Mouse (Mus musculus) MEL (cell line): Measurements from ENCODE around the gene Numbl. TPM values are rescaled to one million over a fixed set of nuclear protein-coding genes. Genes with fewer than 3 reads are reported as not detected.

Experiments used
- DNase-seq: peaks from one replicate; pipeline ENCODE4 v3.0.0; 2011; ENCODE audit warnings: low read depth, low spot score
- H3K27ac ChIP-seq: 2 replicates; pipeline ENCODE4 v1.5.1; 2012; ENCODE audit warnings: low read depth, mild to moderate bottlenecking, control low read depth, low read length, moderate library complexity; ENCODE audit not compliant: control insufficient read depth
- H3K27me3 ChIP-seq, 2 experiments: fragments of 150-350 bp in 1 of 2; sonication (generic) in 1 of 2; 2 replicates each; pipeline ENCODE4 v1.6.1; 2012; ENCODE audit warnings: low read length in 2 of 2, mild to moderate bottlenecking in 2 of 2, improper control_type of control experiment in 1 of 2, moderate library complexity in 1 of 2; ENCODE audit not compliant: insufficient read depth in 2 of 2, control insufficient read depth in 1 of 2
- H3K36me3 ChIP-seq, 2 experiments: 2 replicates each; pipeline ENCODE4 v1.6.1; 2012 to 2014; ENCODE audit warnings: low read length in 2 of 2, improper control_type of control experiment in 1 of 2, inconsistent platforms in 1 of 2, mild to moderate bottlenecking in 1 of 2; ENCODE audit not compliant: insufficient read depth in 2 of 2, control insufficient read depth in 1 of 2
- H3K4me1 ChIP-seq, 2 experiments: fragments of 150-350 bp in 1 of 2; sonication (generic) in 1 of 2; 2 replicates each; pipeline ENCODE4 v1.6.1; 2012; ENCODE audit warnings: low read length in 2 of 2, improper control_type of control experiment in 1 of 2, mild to moderate bottlenecking in 1 of 2; ENCODE audit not compliant: insufficient read depth in 2 of 2, control insufficient read depth in 1 of 2
- H3K4me3 ChIP-seq, 2 experiments: fragments of 150-350 bp in 1 of 2; sonication (generic) in 1 of 2; 2 replicates each; pipeline ENCODE4 v1.5.1; 2012; ENCODE audit warnings: low read depth in 2 of 2, low read length in 2 of 2, mild to moderate bottlenecking in 2 of 2, moderate library complexity in 2 of 2, control low read depth in 1 of 2, improper control_type of control experiment in 1 of 2; ENCODE audit not compliant: control insufficient read depth in 1 of 2, insufficient read depth in 1 of 2
- H3K79me2 ChIP-seq: 2 replicates; pipeline ENCODE4 v1.6.1; 2012; ENCODE audit warnings: mild to moderate bottlenecking, low read length, moderate library complexity; ENCODE audit not compliant: control insufficient read depth, poor library complexity, insufficient read depth
- H3K9ac ChIP-seq: 2 replicates; pipeline ENCODE4 v1.6.1; 2012; ENCODE audit warnings: low read depth, mild to moderate bottlenecking, control low read depth, low read length, moderate library complexity; ENCODE audit not compliant: control insufficient read depth, poor library complexity, severe bottlenecking
- H3K9me3 ChIP-seq: fragments of 150-350 bp; sonication (generic); replicated peaks from 2 replicates; pipeline ENCODE4 v1.6.1; 2012; ENCODE audit warnings: mild to moderate bottlenecking, low read length, improper control_type of control experiment, moderate library complexity; ENCODE audit not compliant: insufficient read depth
- CHD1 ChIP-seq: IDR thresholded peaks from 2 replicates; pipeline ENCODE4 v1.6.1; 2012; ENCODE audit warnings: low read depth, mild to moderate bottlenecking, inconsistent platforms, low read length, improper control_type of control experiment
- CTCF ChIP-seq, 3 experiments: IDR thresholded peaks in 2 of 3; conservative IDR thresholded peaks in 1 of 3; 2 replicates each; pipeline ENCODE4 v1.5.1; 2011 to 2012; ENCODE audit warnings: low read length in 3 of 3, low read depth in 2 of 3, mild to moderate bottlenecking in 2 of 3, improper control_type of control experiment in 1 of 3, inconsistent platforms in 1 of 3, mixed read lengths in 1 of 3, moderate library complexity in 1 of 3; ENCODE audit not compliant: control insufficient read depth in 1 of 3, insufficient read depth in 1 of 3, poor library complexity in 1 of 3, severe bottlenecking in 1 of 3
- E2F4 ChIP-seq: IDR thresholded peaks from 2 replicates; pipeline ENCODE4 v1.6.1; 2011; ENCODE audit warnings: low read depth, low read length, improper control_type of control experiment, borderline replicate concordance
- ELF1 ChIP-seq: IDR thresholded peaks from 2 replicates; pipeline ENCODE4 v1.6.1; 2014; ENCODE audit warnings: low read depth, mild to moderate bottlenecking, inconsistent platforms, low read length, improper control_type of control experiment, moderate library complexity
- EP300 ChIP-seq, 2 experiments: IDR thresholded peaks; 2 replicates each; pipeline ENCODE4 v1.6.1; 2011; ENCODE audit warnings: improper control_type of control experiment in 2 of 2, low read length in 2 of 2, low read depth in 1 of 2, mild to moderate bottlenecking in 1 of 2
- GATA1 ChIP-seq: IDR thresholded peaks from 2 replicates; pipeline ENCODE4 v1.6.1; 2011; ENCODE audit warnings: low read depth, low read length, improper control_type of control experiment
- MAFK ChIP-seq: IDR thresholded peaks from 2 replicates; pipeline ENCODE4 v1.6.1; 2011; ENCODE audit warnings: low read depth, mild to moderate bottlenecking, low read length, improper control_type of control experiment, borderline replicate concordance
- MAX ChIP-seq: IDR thresholded peaks from 2 replicates; pipeline ENCODE4 v1.6.1; 2011; ENCODE audit warnings: low read length, improper control_type of control experiment
- MAZ ChIP-seq: IDR thresholded peaks from 2 replicates; pipeline ENCODE4 v1.6.1; 2012; ENCODE audit warnings: low read depth, mild to moderate bottlenecking, inconsistent platforms, low read length, improper control_type of control experiment
- MEF2A ChIP-seq: IDR thresholded peaks from 2 replicates; pipeline ENCODE4 v1.6.1; 2014; ENCODE audit warnings: low read depth, mild to moderate bottlenecking, inconsistent platforms, low read length, improper control_type of control experiment; ENCODE audit not compliant: poor library complexity, insufficient replicate concordance, severe bottlenecking; ENCODE audit errors: extremely low read depth
- MYB ChIP-seq: IDR thresholded peaks from 2 replicates; pipeline ENCODE4 v1.6.1; 2011; ENCODE audit warnings: mild to moderate bottlenecking, low read depth, low read length, improper control_type of control experiment
- MYC ChIP-seq: IDR thresholded peaks from 2 replicates; pipeline ENCODE4 v1.6.1; 2011; ENCODE audit warnings: low read depth, mild to moderate bottlenecking, low read length, improper control_type of control experiment, moderate library complexity
- NELFE ChIP-seq: IDR thresholded peaks from 2 replicates; pipeline ENCODE4 v1.6.1; 2011; ENCODE audit warnings: low read depth, low read length, improper control_type of control experiment
- POLR2AphosphoS2 ChIP-seq: IDR thresholded peaks from 2 replicates; pipeline ENCODE4 v1.6.1; 2011; ENCODE audit warnings: low read length, improper control_type of control experiment
- TBP ChIP-seq: IDR thresholded peaks from 2 replicates; pipeline ENCODE4 v1.8.0; 2011; ENCODE audit warnings: low read depth, low read length, improper control_type of control experiment
- TCF12 ChIP-seq: IDR thresholded peaks from 2 replicates; pipeline ENCODE4 v1.6.1; 2014; ENCODE audit warnings: low read depth, mild to moderate bottlenecking, inconsistent platforms, low read length, improper control_type of control experiment, moderate library complexity
- USF1 ChIP-seq: IDR thresholded peaks from 2 replicates; pipeline ENCODE4 v1.6.1; 2014; ENCODE audit warnings: low read depth, mild to moderate bottlenecking, inconsistent platforms, low read length, improper control_type of control experiment, moderate library complexity
- ZC3H11A ChIP-seq: IDR thresholded peaks from 2 replicates; pipeline ENCODE4 v1.6.1; 2012; ENCODE audit warnings: low read depth, mild to moderate bottlenecking, inconsistent platforms, low read length, improper control_type of control experiment
- ZKSCAN1 ChIP-seq: IDR thresholded peaks from 2 replicates; pipeline ENCODE4 v1.6.1; 2012; ENCODE audit warnings: low read depth, mild to moderate bottlenecking, inconsistent platforms, low read length, improper control_type of control experiment, moderate library complexity
- ZNF384 ChIP-seq: IDR thresholded peaks from 2 replicates; pipeline ENCODE4 v1.6.1; 2012; ENCODE audit warnings: low read depth, mild to moderate bottlenecking, inconsistent platforms, low read length, improper control_type of control experiment
- polyA plus RNA-seq, 2 experiments: library from polyadenylated mRNA; stranded (reverse) in 1 of 2; unstranded in 1 of 2; fragments of >175 nt in 1 of 2; fragments of >200 nt in 1 of 2; gene quantifications; 2 replicates each; pipeline versions ENCODE4 v1.2.1 to v1.2.4; 2012; ENCODE audit warnings: low replicate concordance in 2 of 2, low read depth in 1 of 2; ENCODE audit not compliant: insufficient read length in 2 of 2, insufficient read depth in 1 of 2, missing spikeins in 1 of 2
- total RNA-seq: library from RNA; depleted of rRNA; stranded (reverse); fragments of 300-350 nt; gene quantifications from 2 replicates; pipeline ENCODE4 v1.2.3, GENCODE M21; 2012

The Numbl gene
- total and polyA plus RNA-seq, 3 experiments: 2.2 to 10.6 TPM; not detected in 1

- Histone ChIP-seq H3K9ac (no peak overlapping the region), H3K36me3 (no peaks in the 10 kb centered on the region), H3K4me1 (no peaks in the 10 kb centered on the region), H3K9me3 (no peaks in the 10 kb centered on the region), H3K27ac (no peak overlapping the region), H3K4me3 (no peak overlapping the region), H3K27me3 (no peaks in the 10 kb centered on the region; a peak in 1 of 4 replicates), H3K79me2 (no peaks in the 10 kb centered on the region)
- TF ChIP-seq ZKSCAN1 (no peak), ZNF384 (no peak), EP300 (IDR thresholded peaks at IDR 0.05; ENCODE audit: low read depth in 1 of 2, low read length in 2 of 2) (no peak), MYC (no peak), ZC3H11A (no peak), GATA1 (no peak), TCF12 (no peak), MAX (no peak), CHD1 (no peak), MAFK (no peak)
- no peak for DNase-seq
These were observed 39.9 kb downstream of the Numbl start for GRCm38 (mm10) chr7:27298033-27298610.

GRCm38 (mm10) chr7:27298816-27299215 lies 40.6 kb downstream of the Numbl start:
- H3K36me3 ChIP-seq: no peaks in the 10 kb centered on the region
- H3K4me1 ChIP-seq: no peaks in the 10 kb centered on the region
- no peak for DNase-seq
- no peaks in the 10 kb centered on the region for H3K79me2 ChIP-seq
- no peak overlapping the region for H3K4me3 ChIP-seq
- H3K9ac ChIP-seq: no peak overlapping the region
- H3K27me3 ChIP-seq: no peaks in the 10 kb centered on the region
- no peak overlapping the region for H3K27ac ChIP-seq
- no peaks in the 10 kb centered on the region for H3K9me3 ChIP-seq
- TF ChIP-seq ELF1 (no peak), MAX (no peak), MYB (no peak), POLR2AphosphoS2 (no peak), MAFK (no peak), CTCF (IDR thresholded peaks at IDR 0.05 in 2 of 3, conservative IDR thresholded peaks at IDR 0.05 in 1 of 3; ENCODE audit: control insufficient read depth in 1 of 3, insufficient read depth in 1 of 3, low read depth in 2 of 3, low read length in 3 of 3, poor library complexity in 1 of 3, severe bottlenecking in 1 of 3) (no peak), NELFE (no peak), MYC (no peak), E2F4 (no peak), MEF2A (no peak), MAZ (no peak), USF1 (no peak), TBP (no peak)
